Mouse (Mus musculus): ENCODE measurements around the gene Mafg.
A peak's percentile ranks its signal among the peaks of the same experiment; 100 is the strongest.
"Not testable (repeated sequence)": the region's sequence is repeated elsewhere in the genome, so short reads cannot be mapped to it uniquely, and the experiment has no call there.

Mafg gene

GRCm38 (mm10) chr11:120633520-120634343 lies at the start of gene Mafg:
Gene Mafg (minus strand): TSS chr11:120633600.
- DNase-seq (ENCODE audit: extremely low spot score, low read depth, low spot score), result peak; percentile 75

DNA sequence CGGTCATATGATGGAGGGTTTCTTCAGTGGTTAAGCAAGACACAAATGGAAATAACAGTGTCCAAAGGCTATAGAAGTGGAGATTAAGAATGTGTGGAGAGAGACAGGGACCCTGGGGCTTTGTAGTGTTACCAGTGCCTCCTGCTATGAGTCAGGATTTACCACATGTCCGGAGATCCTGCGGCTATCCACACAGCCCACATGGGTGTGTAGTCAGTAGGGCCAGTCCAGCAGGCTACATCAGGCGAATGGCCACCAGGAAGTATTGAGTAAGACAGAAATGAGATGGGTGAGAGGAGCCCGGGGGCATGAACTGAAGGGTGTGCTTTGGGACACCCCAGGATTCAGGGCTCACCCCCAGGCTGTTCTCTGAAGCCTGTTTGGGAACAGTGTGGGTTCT lies 49.3 kb upstream of the Mafg start:
- DNase-seq (ENCODE audit: extremely low spot score, low read depth, low spot score), result no peak

DNA sequence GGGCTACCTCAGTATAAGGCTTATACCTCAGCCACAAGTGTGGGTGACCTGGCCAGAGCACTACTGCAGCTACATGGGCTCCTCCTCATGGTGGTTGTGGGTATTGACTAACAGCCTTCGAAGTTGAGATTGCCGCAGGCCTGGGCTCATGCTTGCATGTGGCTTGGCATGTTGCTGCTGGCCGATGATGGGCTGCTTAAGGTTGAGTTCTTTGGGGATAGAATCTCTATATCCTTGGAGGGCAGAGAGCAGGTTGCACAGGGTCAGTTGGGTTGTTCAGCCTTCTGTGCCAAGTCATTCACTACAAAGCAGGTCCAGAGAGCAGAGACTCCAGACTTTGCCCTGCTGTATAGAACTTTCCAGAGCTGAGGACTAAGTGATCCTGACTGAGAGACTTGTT lies 46.5 kb upstream of the Mafg start:
- no peak for DNase-seq (ENCODE audit: extremely low spot score, low read depth, low spot score)

DNA sequence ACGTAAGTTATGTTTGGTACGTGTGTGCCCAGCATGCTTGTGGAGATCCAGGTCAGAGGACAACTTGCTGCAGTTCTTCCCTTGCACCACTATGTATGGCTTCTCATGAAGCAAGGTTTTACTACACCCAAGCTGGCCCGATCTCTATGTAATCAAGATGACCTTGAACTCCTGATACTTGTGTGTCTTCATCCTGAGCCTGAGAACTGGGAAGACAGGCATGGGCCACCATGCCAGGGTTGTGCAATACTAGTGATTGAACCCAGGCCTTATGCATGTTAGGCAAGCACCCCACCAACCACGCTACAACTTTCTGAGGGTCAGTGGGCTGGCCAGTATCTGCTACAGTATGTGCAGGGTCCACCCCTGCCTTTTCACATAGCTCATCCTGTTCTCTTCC lies 43.6 kb upstream of the Mafg start:
- DNase-seq (ENCODE audit: extremely low spot score, low read depth, low spot score), result no peak

DNA sequence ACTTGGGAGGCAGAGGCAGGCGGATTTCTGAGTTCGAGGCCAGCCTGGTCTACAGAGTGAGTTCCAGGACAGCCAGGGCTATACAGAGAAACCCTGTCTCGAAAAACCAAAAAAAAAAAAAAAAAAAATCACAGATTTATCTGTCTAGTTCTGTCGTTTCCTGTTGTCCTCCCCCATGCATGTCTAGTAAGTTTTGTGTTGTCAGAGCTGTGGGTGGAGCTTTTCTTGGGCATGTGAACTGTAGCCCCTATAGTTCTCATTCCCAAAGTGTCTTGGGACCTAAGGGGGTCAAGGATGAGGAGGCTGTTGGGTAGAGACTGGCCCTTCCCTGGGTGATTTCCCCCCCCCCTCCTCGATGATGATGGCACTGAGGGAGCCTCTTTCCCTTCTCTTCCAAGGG lies 42.5 kb upstream of the Mafg start:
- not testable (repeated sequence) for DNase-seq (ENCODE audit: extremely low spot score, low read depth, low spot score)

DNA sequence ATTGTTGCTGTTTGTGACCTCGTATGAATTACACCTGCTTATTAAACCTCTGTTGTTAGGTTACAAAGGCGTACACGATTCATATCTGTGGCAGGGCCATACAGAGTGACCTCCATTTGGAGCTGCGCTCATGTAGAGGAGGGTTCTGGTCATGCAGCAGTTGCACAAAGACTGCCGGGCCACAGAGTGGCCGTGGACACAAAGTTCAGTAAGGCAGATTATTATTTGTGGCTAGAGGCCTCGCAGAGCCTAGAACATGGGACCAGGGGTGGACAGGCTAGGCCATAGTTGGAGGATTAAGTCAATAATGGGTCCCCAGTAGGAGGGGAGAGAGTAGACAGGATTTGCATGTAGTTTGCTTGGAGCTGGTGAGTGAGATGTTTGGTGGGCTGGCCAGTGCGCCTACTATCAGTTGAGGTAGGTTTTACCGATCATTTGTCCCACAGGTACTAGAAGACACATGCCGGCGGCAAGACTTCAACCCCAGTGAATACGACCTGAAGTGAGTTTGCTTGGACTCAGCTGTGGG lies 40.3 kb upstream of the Mafg start:
- DNase-seq (ENCODE audit: extremely low spot score, low read depth, low spot score), result no peak

GRCm38 (mm10) chr11:120672687-120673593 lies 39.5 kb upstream of the Mafg start, which contains the start of gene Aspscr1:
Gene Aspscr1 (plus strand): TSS chr11:120672973.
- DNase-seq (ENCODE audit: extremely low spot score, low read depth, low spot score), result peak; percentile 72

DNA sequence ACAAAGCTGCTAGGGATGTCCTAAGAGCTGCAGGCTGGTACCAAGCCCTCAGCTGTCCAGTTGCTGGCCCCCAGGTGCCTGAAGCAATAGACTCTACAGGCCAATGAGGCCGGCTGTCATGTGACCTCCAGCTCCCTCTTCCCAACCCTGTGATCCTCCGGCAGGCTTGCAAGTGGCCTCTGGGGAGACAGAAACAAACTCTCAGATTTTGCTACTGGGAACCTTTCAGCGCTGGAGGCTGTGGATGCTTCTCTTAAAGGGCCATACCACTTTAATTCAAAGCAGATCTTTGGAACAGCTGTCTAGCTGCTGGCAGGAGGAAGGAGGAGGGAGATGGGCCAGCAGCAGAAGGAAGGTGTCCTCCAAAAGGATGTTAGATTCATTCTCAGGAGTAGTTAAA lies 33.2 kb upstream of the Mafg start:
- DNase-seq (ENCODE audit: extremely low spot score, low read depth, low spot score), result no peak

DNA sequence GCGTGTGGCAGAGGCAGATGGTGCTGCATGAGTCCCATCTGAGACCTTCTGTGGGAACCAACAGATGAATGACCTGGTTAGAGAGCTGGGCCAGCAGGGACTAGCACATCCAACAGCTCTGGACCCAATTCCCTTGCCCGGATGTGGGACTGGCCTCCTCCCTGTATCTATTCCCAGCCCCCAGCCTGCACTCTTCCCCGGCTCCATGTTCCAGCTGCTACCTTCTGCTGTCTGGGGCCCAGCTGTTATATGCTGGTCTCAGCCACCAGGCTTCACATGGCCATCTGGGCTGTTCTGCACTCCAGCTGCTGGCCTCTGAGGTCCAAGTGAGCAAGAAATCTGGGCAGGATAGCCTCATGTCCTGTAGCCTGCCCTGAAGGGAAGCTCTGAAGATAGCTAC lies 32.0 kb upstream of the Mafg start:
- DNase-seq (ENCODE audit: extremely low spot score, low read depth, low spot score), result no peak

DNA sequence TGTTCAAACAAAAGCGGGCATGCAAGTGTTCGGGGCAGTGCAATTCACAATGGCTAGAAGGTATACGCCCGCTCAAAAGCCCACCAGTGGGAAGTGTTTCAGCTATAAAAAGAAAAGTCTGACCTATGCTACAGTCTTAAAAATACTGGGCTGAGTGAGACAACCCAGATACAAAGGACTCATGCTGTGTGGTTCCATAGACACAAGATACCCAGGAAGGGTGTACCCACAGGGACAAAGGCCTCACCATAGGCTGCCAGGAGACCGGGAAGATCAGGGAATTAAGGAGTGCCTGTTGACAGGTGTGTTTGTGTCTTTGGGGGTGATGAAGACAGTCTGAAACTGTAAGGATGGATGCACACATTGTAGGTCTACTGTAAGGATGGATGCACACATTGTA lies 30.3 kb upstream of the Mafg start:
- no peak for DNase-seq (ENCODE audit: extremely low spot score, low read depth, low spot score)

GRCm38 (mm10) chr11:120662759-120663158 lies 29.4 kb upstream of the Mafg start:
- no peak for DNase-seq (ENCODE audit: extremely low spot score, low read depth, low spot score)

- DNase-seq (ENCODE audit: extremely low spot score, low read depth, low spot score), result no peak
These were observed 27.7 kb upstream of the Mafg start, which contains the start of gene Notum for GRCm38 (mm10) chr11:120661076-120661460. Gene Notum (minus strand): TSS chr11:120661175.

DNA sequence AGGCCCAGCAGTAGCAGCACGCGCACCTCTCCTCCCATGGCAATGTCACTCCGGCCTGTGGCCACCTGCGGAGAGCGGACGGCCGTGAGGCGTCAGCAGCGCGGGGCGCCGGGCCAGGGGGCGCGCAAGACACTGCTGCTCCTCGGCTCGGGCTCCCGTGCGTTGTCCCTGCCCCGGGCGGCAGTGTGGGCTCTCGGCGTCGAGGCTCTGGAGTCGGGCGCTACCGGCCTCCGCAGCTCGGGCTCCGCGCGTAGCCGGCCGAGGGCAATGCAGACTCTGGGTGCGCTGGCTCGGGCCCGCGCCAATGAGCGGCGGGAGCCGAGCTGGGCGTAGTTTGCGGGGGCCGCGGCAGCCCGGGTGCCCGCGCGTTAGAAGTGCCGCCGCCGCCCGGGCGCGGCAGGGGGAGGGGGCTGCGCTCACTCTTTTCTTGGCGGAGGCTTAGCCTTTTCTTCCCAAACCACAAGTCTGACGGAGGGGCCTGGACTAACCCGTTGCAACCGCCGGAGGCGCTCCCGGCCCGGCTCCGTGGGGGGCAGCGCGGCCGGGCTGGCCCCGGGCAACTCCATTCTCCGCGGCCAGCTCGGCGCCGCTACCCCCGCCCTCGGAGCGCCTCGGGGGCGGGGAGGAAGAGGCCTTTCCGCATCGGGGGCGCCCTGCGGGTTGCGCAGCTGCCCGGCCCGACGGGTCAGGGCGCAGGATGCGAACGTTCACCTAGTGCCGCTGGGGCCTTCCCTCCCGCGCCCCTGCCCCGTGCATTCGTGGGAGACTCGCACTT lies 27.1 kb upstream of the Mafg start:
- DNase-seq (ENCODE audit: extremely low spot score, low read depth, low spot score), result no peak

DNA sequence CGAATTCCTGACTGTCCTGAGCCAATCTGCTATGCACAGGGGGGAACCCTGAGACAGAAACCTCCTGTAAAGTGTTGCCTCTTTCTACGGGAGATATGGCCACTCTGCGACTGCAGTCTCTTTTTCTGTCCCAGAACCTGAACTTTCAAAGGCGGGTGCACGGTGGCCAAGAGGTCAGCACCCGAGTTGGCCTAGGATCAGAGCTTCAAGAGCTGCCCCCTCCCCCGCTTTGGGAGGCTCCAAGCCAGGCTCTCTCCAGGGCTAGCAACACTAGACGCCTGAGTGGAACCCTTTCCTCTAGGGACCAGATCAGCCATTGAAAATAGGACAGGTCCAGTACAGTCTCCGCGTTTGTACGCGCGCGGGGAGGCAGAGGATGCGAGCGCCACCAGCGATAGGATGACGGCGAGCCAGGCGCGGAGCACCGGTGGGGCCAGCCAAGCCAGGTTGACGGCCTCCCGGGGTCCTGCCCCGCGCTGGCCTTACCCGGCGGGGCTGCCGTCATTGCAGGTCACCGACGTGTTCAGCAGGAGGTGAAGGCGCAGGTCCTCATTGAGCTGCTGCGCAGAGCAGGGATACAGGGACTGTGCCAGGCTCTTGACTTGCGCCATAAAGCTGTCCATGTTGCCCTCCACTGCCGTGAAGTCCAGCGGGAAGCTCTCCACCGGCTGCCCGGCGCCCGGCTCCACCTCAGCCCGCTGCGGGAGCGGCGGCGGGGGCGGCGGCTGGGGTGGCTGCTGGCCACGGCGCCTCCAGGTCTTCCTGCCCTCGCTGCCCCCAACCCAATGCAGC lies 26.3 kb upstream of the Mafg start:
- DNase-seq (ENCODE audit: extremely low spot score, low read depth, low spot score), result no peak

- no peak for DNase-seq (ENCODE audit: extremely low spot score, low read depth, low spot score)
These were observed 25.5 kb upstream of the Mafg start for GRCm38 (mm10) chr11:120658876-120659410.

- DNase-seq (ENCODE audit: extremely low spot score, low read depth, low spot score), result no peak
These were observed 23.9 kb upstream of the Mafg start for GRCm38 (mm10) chr11:120657301-120657700.

DNA sequence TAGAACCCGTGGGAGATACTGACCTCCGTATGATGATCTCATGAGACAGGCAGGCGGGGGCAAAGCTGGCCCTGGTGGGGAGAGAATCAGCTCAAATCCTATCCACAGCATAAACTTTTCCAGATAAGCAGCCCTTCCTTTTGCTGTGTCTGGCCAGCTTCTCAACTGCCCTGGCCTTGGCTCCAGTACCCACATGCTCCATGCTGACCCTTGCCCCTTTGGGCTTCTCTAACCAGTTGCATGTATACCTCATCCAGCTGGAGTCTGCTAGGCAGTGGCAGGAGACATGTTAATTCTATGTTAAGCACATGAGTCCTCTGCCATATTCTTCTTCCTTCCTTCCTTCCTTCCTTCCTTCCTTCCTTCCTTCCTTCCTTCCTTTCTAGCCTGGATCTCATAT lies 21.3 kb upstream of the Mafg start:
- DNase-seq (ENCODE audit: extremely low spot score, low read depth, low spot score), result no peak

DNA sequence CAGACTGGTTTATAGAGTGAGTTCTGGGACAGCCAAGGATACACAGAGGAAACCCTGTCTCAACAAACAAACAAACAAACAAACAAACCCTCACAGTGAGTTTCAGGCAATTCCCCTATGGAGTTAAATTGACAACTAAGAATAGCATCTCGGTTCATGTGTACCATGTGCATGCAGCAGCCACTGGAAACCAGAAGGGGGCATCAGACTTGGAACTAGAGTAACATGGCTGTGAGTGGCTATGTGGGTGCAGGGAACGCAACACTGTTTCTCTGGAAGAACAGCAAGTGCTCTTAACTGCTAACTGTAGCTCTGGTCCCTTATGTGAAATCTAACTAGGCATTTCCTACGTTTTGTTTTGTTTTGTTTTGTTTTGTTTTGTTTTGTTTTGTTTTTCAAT lies 18.5 kb upstream of the Mafg start:
- DNase-seq (ENCODE audit: extremely low spot score, low read depth, low spot score), result no peak

GRCm38 (mm10) chr11:120648001-120648476 lies 14.6 kb upstream of the Mafg start, which contains the start of gene Myadml2:
Gene Myadml2 (minus strand): TSS chr11:120648158.
- DNase-seq (ENCODE audit: extremely low spot score, low read depth, low spot score), result no peak
